Mouse (Mus musculus) lung, embryonic 16.5 days (tissue): Measurements from ENCODE around the gene Ifngr1. TPM values are rescaled to one million over a fixed set of nuclear protein-coding genes. Genes with fewer than 3 reads are reported as not detected.
"Not testable (repeated sequence)": the region's sequence is repeated elsewhere in the genome, so short reads cannot be mapped to it uniquely, and the experiment has no call there.

Source experiments
- ATAC-seq: fragments of 200-750 bp; cut with Nextera tagmentation; 2 replicates; pipeline ENCODE4 v1.8.0; 2017; ENCODE audit warnings: low read depth, mild to moderate bottlenecking, moderate library complexity
- H3K27ac ChIP-seq: fragments of 300-500 bp; sonication (generic); 2 replicates; pipeline ENCODE4 v1.5.1; 2014; ENCODE audit warnings: mild to moderate bottlenecking, control low read depth, low read length
- H3K27me3 ChIP-seq: fragments of 300-500 bp; sonication (generic); 2 replicates; pipeline ENCODE4 v1.6.1; 2014; ENCODE audit warnings: low read depth, low read length, mixed read lengths; ENCODE audit not compliant: control insufficient read depth, insufficient read depth
- H3K36me3 ChIP-seq: fragments of 300-500 bp; sonication (generic); 2 replicates; pipeline ENCODE4 v1.6.1; 2014; ENCODE audit warnings: low read length; ENCODE audit not compliant: control insufficient read depth, insufficient read depth
- H3K4me1 ChIP-seq: fragments of 300-500 bp; sonication (generic); replicated peaks from 2 replicates; pipeline ENCODE4 v1.6.1; 2014; ENCODE audit warnings: low read length, mixed read lengths; ENCODE audit not compliant: control insufficient read depth, insufficient read depth
- H3K4me2 ChIP-seq: fragments of 300-500 bp; sonication (generic); 2 replicates; pipeline ENCODE4 v1.6.1; 2014; ENCODE audit warnings: low read depth, low read length, control low read depth
- H3K4me3 ChIP-seq: fragments of 300-500 bp; sonication (generic); 2 replicates; pipeline ENCODE4 v1.5.1; 2014; ENCODE audit warnings: mild to moderate bottlenecking, low read length, control low read depth
- H3K9ac ChIP-seq: fragments of 300-500 bp; sonication (generic); 2 replicates; pipeline ENCODE4 v1.6.1; 2014; ENCODE audit warnings: low read length, control low read depth
- H3K9me3 ChIP-seq: fragments of 300-500 bp; sonication (generic); 2 replicates; pipeline ENCODE4 v1.6.1; 2016; ENCODE audit warnings: low read length; ENCODE audit not compliant: control insufficient read depth
- WGBS: fragments of 180-500 bp; shearing (Covaris S2); extraction: QIAGEN DNeasy Blood & Tissue Kit; methylation state at CpG from one replicate; pipeline ENCODE4 v1.1.7; 2014; 5-methylcytosine and 5-hydroxymethylcytosine counted together
- polyA plus RNA-seq: library from polyadenylated mRNA; unstranded; fragments of >200 nt; fragmentation: Nextera tagmentation; extraction: Ambion mirVana; gene quantifications from 2 replicates; pipeline ENCODE4 v1.2.1, GENCODE M21; 2015

Gene Ifngr1
- polyA plus RNA-seq, 1 experiment from 2014 or later: 79.0 TPM

DNA sequence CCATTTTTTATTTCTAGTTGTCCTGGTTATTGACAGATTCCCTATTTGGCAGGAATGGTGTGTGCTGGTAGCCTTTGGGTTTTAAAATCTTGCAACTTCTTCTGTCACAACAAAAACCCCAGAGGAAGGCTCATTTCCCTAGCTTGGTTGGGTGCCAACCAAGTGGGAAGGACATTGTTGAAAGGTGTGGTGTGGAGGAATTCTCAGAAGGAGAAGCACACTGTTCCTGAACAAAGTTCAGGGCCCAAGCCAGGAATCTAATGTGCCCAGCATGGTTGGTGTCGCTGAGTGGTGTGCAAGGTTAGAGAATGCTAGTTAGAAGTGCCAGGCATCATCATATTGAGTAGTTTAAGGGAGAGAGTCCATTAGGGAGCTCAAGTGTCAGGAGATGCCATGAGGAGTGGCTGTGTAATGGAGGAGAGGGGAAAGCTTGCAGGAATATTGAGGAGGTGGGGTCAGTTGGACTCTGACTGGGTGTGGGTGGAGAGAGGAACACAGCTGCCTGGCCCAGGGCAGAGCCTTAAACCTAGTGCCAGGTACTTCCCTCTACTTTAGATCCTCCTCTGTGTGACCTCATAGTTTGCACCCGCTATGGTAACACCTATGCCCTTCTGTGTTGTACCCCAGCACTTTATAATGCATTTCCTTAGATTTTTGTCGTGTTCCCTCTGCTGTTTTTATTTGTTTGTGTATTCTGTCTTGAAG, 2.6 kb downstream of the Ifngr1 start:
- 66% methylated on average over 3 of the region's 3 CpGs for WGBS
- ATAC-seq: no peak
- no peak overlapping the region for H3K27ac ChIP-seq
- no peak overlapping the region for H3K9ac ChIP-seq
- H3K36me3 ChIP-seq: peaks cover 13% of the 10 kb centered on the region; the same call in 1 of the 2 replicates
- peaks cover 23% of the 10 kb centered on the region for H3K4me1 ChIP-seq
- H3K27me3 ChIP-seq: no peaks in the 10 kb centered on the region
- H3K4me2 ChIP-seq: no peak overlapping the region; the same call in 1 of the 2 replicates
- H3K9me3 ChIP-seq: no peaks in the 10 kb centered on the region
- H3K4me3 ChIP-seq: no peak overlapping the region

DNA sequence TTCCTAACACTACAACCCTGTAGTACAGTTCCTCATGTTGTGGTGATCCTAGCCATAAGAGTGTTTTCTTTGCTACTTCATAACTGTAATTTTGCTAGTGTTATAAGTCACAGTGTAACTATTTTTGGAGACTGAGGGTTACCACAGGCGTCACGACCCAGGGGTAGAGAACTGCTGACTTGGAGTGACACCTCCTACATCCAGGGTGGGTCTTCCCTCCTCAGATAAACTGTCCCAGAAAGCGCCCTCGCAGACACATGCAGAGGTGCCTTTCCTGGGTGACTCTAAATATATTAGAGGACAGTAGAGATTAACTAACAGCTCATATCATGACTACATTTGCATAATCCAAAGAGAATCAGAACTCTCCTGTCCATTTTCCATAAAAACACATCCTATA, 5.1 kb downstream of the Ifngr1 start:
- 80% methylated on average over 4 of the region's 4 CpGs for WGBS
- Histone ChIP-seq H3K4me2 (no peak overlapping the region), H3K9ac (no peak overlapping the region), H3K27me3 (no peaks in the 10 kb centered on the region), H3K4me1 (peaks cover 27% of the 10 kb centered on the region), H3K27ac (no peak overlapping the region), H3K4me3 (no peak overlapping the region), H3K36me3 (peaks cover 24% of the 10 kb centered on the region), H3K9me3 (no peaks in the 10 kb centered on the region)
- no peak for ATAC-seq

DNA sequence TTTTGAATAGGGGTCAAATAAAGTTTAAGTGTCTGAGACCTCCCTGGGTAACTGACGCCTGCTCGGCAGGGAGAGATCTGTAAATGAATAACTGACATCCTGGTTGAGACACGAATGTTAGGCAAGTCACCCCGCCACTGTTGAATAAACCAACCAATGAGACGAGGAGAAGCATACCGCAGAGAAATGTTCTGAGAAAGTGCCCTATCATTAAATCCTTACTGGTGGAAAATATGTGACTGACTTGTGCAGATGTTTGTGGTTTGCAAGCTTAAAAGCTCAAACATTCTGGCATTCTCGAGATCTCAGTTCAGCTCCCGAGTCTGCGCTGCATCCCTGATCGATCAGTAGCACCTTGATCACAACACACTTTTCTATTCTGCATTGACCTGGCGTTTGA, 6.3 kb downstream of the Ifngr1 start:
- H3K4me1 ChIP-seq: peaks cover 23% of the 10 kb centered on the region
- WGBS: 58% methylated on average over 11 of the region's 11 CpGs
- no peaks in the 10 kb centered on the region for H3K27me3 ChIP-seq
- H3K9ac ChIP-seq: no peak overlapping the region
- no peak overlapping the region for H3K4me2 ChIP-seq
- peak; percentile 42 for ATAC-seq
- H3K9me3 ChIP-seq: no peaks in the 10 kb centered on the region
- H3K27ac ChIP-seq: no peak overlapping the region
- no peak overlapping the region for H3K4me3 ChIP-seq
- peaks cover 35% of the 10 kb centered on the region for H3K36me3 ChIP-seq

DNA sequence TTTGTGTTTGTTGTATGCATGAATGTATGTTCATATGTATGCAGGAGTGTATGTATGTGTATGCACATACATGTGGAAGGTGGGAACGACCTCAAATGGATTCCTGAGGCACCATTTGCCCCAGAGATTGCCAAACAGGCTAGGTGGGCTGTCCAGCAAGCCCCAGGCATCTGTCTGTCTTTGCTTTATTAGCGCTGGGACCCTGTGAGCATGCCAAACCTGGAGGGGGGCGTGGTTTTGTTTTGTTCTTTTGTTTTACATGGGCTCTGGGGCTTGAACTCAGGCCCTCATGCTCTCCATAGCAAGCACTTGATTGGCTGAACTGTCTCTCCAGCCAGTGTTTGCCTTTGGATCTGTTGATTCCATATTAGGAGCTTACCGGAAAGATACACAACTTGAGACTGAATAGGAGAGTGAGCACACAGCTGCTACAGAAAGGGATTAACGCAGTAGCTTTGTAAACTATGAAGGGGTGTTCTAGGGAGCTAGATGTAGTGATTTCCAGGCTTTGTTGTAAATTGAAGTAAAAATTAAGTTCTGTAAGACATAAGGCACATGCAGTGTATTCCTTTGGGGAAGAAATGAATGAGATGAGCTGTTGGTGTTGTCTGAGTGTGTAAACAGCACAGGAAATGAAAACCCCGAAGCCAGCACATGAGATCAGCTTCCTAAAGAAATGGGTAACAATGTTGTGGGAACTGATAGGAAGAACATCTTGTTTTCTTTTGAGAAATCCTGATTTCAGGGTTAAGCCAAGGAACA, 7.8 kb downstream of the Ifngr1 start:
- H3K9ac ChIP-seq: no peak overlapping the region
- peak overlapping the region; percentile 32 for H3K27ac ChIP-seq
- 50% methylated on average over 6 of the region's 6 CpGs for WGBS
- 0 out of 2 replicates have a peak, but pooled peaks have one; percentile 29 for ATAC-seq
- no peak overlapping the region for H3K4me2 ChIP-seq
- peaks cover 11% of the 10 kb centered on the region for H3K4me1 ChIP-seq
- H3K9me3 ChIP-seq: no peaks in the 10 kb centered on the region
- H3K4me3 ChIP-seq: no peak overlapping the region
- no peaks in the 10 kb centered on the region for H3K27me3 ChIP-seq
- peaks cover 45% of the 10 kb centered on the region for H3K36me3 ChIP-seq

DNA sequence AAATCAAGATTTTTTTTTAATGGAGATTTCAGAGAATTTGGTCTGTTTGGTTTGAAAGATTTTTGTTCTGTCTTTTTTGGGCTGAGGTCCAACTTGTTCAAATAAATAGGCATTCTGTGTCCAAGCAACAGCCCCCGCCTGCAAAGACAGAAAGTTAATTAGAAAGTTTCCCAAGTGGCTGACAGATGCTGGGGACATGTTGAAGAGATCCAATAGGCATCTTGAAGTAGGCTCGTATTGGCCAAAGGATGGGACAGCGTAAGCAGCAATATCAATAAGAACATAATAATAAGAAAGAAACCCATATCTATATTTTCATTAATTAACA, 8.3 kb downstream of the Ifngr1 start:
- WGBS: 60% methylated on average over 3 of the region's 3 CpGs
- peak overlapping the region; percentile 32 for H3K27ac ChIP-seq
- H3K4me3 ChIP-seq: no peak overlapping the region
- no peak overlapping the region for H3K4me2 ChIP-seq
- ATAC-seq: no peak
- H3K9ac ChIP-seq: no peak overlapping the region
- no peaks in the 10 kb centered on the region for H3K9me3 ChIP-seq
- no peaks in the 10 kb centered on the region for H3K27me3 ChIP-seq
- peaks cover 11% of the 10 kb centered on the region for H3K4me1 ChIP-seq
- peaks cover 51% of the 10 kb centered on the region for H3K36me3 ChIP-seq

DNA sequence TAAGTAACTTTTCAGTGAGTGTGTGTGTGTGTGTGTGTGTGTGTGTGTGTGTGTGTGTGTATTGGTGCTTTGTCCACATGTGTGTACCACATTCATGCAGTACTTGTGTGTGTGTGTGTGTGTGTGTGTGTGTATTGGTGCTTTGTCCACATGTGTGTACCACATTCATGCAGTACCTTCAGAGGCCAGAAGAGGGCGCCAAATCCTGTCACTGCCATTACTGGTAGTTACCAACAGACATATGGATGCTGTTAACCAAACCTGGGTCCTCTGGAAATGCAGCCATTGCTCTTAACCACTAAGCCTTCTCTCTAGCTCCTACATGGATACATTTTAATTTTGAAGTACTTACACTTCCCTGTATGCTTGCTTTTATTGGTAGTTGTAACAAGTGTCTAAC, 9.8 kb downstream of the Ifngr1 start:
- 22% methylated on average over 1 of the region's 1 CpGs for WGBS
- Histone ChIP-seq H3K4me1 (peaks cover 11% of the 10 kb centered on the region), H3K36me3 (peaks cover 60% of the 10 kb centered on the region)
- H3K9ac ChIP-seq, ATAC-seq, H3K9me3 ChIP-seq, H3K27me3 ChIP-seq, H3K4me2 ChIP-seq, H3K4me3 ChIP-seq, H3K27ac ChIP-seq: not testable (repeated sequence)

DNA sequence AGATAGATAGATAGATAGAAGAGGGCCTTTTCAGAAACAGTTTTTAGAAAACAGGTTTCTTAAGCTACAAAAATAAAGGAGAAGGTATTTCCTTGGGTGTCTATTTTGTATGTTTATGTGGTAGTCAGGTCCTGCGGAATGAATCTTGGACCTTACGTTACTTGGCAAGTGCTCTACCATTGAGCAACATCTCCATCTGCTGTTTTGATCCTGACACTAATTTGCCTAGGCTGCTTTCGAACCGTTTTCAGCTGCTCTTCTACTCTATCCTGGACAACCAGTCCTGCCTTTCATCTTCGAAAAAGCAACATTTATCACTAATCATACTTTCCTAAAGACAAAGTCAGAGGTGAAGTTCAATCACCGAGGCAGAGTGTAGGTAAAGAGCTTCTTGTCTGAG, 11.5 kb downstream of the Ifngr1 start:
- no peak overlapping the region for H3K4me2 ChIP-seq
- no peak overlapping the region for H3K27ac ChIP-seq
- H3K36me3 ChIP-seq: peaks cover 62% of the 10 kb centered on the region
- no peak for ATAC-seq
- peaks cover 11% of the 10 kb centered on the region for H3K4me1 ChIP-seq
- no peak overlapping the region for H3K9ac ChIP-seq
- no peaks in the 10 kb centered on the region for H3K9me3 ChIP-seq
- WGBS: 87% methylated on average over 6 of the region's 6 CpGs
- H3K27me3 ChIP-seq: no peaks in the 10 kb centered on the region
- H3K4me3 ChIP-seq: no peak overlapping the region

DNA sequence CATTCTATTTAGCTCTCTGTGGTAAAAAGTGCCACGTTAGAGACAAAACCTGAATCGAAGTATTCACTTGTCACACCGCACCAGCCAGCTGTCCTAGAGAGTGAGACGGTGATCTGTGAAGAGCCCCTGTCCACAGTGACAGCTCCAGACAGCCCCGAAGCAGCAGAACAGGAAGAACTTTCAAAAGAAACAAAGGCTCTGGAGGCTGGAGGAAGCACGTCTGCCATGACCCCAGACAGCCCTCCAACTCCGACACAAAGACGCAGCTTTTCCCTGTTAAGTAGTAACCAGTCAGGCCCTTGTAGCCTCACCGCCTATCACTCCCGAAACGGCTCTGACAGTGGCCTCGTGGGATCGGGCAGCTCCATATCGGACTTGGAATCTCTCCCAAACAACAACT, 17.4 kb downstream of the Ifngr1 start:
- Histone ChIP-seq H3K27ac (peak overlapping the region; percentile 42; the same call in 1 of the 2 replicates), H3K4me2 (no peak overlapping the region), H3K27me3 (no peaks in the 10 kb centered on the region), H3K9me3 (no peaks in the 10 kb centered on the region), H3K4me1 (peaks cover 14% of the 10 kb centered on the region), H3K36me3 (peaks cover 34% of the 10 kb centered on the region), H3K9ac (no peak overlapping the region), H3K4me3 (no peak overlapping the region)
- WGBS: 43% methylated on average over 14 of the region's 14 CpGs
- peak; percentile 59 for ATAC-seq

DNA sequence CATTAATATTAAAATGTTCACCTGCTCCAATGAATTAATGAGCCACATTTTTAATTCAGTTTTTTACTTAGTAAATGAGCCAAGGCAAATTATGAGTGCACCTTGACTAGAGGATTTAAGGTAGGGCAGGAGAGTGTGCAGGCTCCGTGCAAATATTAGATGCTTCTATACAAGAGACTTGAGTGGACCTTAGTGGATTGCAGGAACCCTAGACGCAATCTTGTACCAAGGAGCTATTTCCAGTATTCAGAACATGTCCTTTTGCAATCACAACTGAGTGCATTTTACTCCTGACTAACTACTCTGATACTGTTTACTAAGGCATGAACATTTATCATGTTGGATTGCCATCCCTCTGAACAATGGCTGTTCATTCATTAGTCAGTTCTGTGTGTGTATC, 19.9 kb downstream of the Ifngr1 start:
- Histone ChIP-seq H3K9ac (no peak overlapping the region), H3K4me1 (peaks cover 14% of the 10 kb centered on the region), H3K27ac (no peak overlapping the region; the same call in none of the 2 replicates), H3K9me3 (no peaks in the 10 kb centered on the region), H3K36me3 (peaks cover 18% of the 10 kb centered on the region), H3K4me2 (no peak overlapping the region), H3K27me3 (no peaks in the 10 kb centered on the region), H3K4me3 (no peak overlapping the region)
- 38% methylated on average over 2 of the region's 2 CpGs for WGBS
- ATAC-seq: peak; percentile 40; the same call in 1 of the 2 replicates
